Mouse (Mus musculus) lung, postnatal 25 days (tissue): Measurements from ENCODE around the gene Crb1.
"Not testable (repeated sequence)": the region's sequence is repeated elsewhere in the genome, so short reads cannot be mapped to it uniquely, and the experiment has no call there.

Experiments used
- DNase-seq: peaks from one replicate; pipeline ENCODE4 v3.0.0; 2022; ENCODE audit warnings: low spot score

The Crb1 gene

DNA sequence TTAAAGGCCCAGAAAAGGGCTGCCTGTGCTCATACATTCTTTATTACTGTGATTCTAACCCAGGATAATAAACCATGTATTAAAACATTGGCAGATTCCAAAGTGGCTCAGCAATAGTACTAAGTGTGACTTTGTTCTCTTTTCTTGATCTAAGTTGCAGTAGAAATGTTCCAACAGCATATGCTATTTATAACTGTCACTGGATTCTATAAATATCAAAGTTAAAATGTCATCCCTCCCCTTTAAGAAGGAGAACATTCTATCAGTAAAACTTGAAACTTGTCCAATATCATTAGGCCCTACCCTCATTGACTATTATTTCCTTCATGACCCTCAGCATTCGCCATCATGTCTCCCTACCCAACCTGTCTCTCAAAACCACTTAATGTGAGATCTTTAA lies 48.1 kb downstream of the Crb1 start:
- no peak for DNase-seq

- no peak for DNase-seq
Measured at GRCm38 (mm10) chr1:139328286-139328685, 48.6 kb downstream of the Crb1 start.

DNA sequence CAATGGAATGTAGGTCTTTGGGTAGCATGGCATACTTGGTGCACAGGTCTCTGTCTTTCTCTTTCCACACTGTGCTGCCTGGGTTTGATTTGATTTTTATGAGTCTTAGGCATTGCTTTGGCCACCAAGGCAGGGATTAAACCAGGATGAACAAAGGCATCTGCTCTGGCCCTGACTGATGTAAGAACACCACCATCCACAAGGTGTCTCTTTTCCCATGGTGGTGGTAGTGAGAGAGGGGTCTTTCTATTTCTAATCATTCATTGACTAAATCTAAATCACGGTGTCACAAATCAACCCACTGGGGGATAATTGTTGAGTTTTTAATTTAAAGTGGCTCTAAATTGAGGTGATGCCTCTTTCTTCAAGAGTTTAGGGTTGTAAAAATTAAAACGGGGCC lies 51.5 kb downstream of the Crb1 start:
- DNase-seq: no peak

GRCm38 (mm10) chr1:139319798-139320197 lies 57.1 kb downstream of the Crb1 start:
- DNase-seq: no peak

DNA sequence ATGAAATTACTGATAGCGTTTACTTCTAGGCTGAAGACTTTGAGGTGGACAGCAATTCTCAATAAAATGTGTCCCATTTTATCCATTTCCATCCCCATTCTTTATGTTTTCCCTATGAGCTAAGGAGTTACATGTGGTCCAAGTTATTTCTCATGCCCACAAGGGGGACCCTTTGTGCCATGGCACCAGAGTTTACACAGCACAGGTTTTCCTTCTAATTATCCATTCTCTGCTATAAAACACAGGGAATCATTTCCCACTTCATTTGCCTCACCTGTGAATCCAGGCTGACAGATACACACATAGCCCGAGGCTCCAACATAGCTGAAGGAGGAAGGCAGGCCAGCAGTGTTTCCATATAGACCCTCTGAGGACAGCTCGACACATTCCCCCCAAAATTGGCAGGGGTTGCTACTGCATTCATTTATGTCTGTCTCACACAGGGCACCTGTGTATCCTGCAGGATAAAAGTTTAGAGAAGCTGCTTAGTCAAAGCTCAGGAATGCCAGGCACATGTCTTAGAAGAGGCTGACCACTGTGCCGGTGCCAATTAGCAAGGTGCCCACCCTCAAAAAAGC lies 62.5 kb downstream of the Crb1 start:
- DNase-seq: no peak

DNA sequence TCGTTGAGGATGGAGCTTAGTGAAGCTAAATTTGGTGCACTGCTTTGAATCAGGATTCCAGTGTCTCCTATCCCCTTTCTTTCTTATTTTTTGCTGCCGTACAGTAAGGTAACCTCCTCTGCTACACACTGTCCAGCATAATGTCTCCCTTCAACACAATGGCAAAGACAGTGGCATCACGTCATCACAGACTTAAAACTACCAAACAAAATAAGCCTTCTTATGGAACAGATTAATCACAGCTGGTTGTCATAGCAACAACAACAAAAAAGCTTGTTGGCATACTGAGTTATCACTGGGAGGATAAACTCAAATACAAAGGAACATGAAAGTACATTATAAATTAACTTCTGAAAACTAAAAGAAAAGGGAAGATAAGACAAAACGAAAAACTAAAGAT lies 68.0 kb downstream of the Crb1 start:
- no peak for DNase-seq

- DNase-seq: not testable (repeated sequence)
Measured at GRCm38 (mm10) chr1:139302519-139302918, 74.4 kb downstream of the Crb1 start.

DNA sequence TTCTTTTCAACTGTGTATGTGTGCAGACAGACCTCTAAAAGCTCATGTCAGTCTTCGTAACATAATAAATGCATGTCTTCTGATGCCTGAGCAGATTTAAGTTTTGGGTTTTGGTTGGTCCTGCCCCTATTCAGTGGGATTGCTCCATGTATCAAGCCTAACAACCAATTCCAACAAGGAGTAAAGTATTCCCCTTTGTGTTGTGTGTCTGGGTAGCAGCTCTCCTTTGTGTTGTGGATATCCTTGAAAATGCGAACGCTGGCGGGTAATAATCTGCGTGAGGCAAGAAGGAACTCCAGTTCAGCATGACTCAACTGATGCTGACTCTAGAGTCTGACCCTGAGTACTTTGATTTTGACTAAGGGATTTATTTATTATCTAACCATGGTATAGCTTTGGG lies 75.1 kb downstream of the Crb1 start:
- no peak for DNase-seq

GRCm38 (mm10) chr1:139292023-139292422 lies 84.9 kb downstream of the Crb1 start:
- no peak for DNase-seq

GRCm38 (mm10) chr1:139291593-139291992 lies 85.3 kb downstream of the Crb1 start:
- DNase-seq: no peak

DNA sequence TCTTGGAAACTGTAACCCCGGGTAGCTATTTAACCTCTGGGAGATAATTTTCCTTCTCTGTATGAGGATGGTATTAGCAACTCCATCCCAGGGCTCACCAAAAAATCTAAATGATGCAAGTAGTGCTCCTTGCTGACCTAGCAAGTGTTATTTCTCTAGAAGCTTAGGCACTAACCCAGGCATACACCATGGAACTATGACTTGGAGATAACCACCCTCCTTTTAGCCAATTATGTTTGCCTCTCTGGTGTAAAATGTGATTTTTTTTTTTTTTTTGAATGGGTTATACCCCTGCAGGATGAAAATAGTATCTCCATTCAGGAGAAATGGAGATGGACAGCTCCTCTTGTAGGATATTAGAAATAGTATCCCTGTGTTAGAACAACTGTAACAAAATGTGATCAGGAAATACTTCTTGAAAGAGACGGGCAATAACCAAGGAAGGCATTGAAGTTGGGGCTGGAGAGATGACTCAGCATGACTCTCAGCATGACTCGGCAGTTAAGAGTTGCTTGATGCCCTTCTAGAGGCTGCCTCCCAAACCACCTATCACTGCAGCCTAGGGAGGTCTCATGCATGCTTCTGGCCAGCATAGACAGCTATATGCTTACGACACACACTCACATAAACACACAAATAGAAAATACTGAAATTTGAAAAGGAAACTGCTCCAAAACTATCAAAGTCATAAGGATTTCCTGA lies 100.1 kb downstream of the Crb1 start:
- DNase-seq: no peak

- DNase-seq: peak; percentile 58
Measured at GRCm38 (mm10) chr1:139267844-139268243, 109.1 kb downstream of the Crb1 start.

DNA sequence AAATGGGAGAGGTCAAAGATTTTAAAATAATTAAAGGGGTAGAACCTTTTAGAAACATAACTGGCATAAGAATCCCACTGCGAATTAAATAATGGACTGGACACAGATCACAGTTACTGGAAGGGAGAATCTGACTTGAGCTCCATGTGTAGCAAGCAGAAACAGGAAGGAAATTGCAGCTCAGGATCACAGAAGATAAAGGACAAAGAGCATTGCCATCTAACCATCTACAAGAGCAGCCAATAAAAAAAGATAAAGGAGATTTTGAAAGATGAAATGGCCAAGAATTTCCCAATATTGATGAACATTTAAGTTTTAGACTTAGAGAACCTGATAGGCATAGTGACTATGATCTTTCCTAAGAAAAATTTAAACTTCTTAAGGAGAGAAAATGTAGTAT lies 112.7 kb downstream of the Crb1 start:
- DNase-seq: no peak

GRCm38 (mm10) chr1:139263158-139263557 lies 113.7 kb downstream of the Crb1 start:
- DNase-seq: no peak

- DNase-seq: no peak
Measured at GRCm38 (mm10) chr1:139255581-139255980, 121.3 kb downstream of the Crb1 start.

- DNase-seq: no peak
Measured at GRCm38 (mm10) chr1:139252041-139252440, 124.9 kb downstream of the Crb1 start.

GRCm38 (mm10) chr1:139249159-139249558 lies 127.7 kb downstream of the Crb1 start:
- DNase-seq: no peak

DNA sequence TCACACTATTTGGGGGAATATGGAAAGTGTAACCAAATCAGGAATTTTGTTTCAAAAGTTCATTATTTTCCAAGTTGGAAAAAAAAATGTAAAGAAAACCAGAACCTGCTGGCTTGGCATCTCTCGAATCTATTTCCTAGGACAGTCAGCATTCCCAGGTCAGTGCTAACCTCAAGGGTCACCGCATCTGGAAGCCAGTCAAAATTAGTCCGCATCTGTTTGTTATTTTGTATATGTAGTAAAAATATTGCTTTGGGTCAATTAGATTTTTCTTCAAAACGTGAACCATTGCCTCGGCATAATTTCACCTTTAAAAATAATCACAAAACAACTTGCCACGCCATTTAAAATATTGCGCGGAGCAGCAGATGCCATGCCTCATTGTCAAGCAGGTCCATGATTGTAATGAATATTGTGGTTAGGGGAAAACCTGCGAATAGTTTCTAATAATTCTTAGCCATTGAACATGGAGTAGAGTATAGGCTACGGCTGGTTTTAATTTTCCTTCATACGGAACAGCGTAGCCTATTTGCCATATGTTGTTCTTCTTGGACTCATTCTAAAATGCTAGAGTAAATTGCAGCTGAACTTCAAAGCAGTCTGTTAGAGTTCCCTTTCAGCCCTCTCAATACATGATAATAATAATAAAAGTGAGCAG lies 130.0 kb downstream of the Crb1 start:
- no peak for DNase-seq

- DNase-seq: no peak
Measured at GRCm38 (mm10) chr1:139236794-139237193, 140.1 kb downstream of the Crb1 start.

DNA sequence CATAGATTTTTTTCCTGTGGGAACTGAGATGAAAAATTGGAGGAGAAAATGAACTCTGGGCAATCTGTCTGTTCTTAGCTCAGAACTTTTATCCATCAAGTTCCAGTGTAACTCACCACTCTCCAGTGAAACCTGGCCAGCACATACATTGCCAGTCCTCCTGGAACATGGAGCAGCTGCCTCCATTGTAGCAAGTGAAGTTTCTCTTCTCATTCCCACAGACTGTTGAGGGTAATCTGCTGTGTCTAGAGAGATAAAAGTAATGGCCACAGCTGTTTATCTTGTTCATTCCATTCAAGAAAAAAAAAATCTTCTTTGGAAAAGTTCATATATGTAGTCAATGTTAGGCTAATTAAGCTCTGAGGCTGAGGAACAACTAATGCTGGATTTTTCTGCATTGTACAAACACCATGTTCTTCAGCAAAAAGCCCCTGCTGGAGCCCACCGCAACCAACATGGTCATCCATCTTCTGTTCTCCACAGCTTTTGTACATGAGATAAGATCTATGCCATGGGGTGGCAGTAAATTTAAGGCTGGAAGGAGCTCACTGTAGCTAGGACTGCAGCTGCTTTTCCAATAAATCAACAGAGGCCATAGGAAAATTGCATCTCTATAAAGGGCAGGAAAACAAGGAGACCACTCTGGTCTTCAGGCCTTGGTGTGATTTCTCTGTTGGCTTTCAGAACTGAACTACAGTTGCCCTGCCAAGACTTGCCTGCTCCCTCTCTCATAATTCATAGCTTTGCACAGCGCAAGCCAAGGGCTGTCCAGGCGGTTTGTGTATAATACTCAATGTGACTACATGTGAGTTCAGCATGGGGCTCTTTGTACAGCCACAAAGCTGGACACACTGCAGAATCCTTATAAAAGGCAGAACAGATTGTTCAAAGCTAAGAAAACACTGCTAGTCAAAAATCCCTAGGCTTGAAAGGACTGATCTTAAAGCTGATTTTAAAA lies 142.0 kb downstream of the Crb1 start:
- DNase-seq: no peak

DNA sequence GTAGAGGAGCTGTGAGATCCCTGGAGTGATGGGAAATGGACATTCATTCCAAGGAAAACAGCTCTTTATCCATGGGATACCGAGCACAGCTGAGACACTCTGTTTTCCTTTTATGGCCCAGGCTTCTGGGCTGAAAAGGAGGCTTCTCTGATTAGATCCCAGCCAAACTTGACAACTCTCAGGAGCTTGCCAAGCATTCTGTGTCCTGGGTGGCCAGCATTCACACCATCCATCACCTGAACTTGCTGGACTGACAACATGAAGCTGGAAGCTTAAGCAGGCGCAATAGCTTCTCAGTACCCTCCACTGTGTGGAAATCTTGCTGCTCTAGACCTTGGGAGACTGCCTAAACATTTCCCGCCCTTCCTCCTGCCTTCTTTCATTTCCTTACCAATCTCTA lies 144.3 kb downstream of the Crb1 start:
- no peak for DNase-seq

GRCm38 (mm10) chr1:139224309-139224949 lies 152.5 kb downstream of the Crb1 start:
- DNase-seq: no peak
